Mouse (Mus musculus): ENCODE measurements at regions not wholly inside any gene's neighbourhood (a gene's known extent, or its start where the extent isn't known, plus 50 kb on each side); places are given as distances from the start of the nearest gene placed in this dataset.

DNA sequence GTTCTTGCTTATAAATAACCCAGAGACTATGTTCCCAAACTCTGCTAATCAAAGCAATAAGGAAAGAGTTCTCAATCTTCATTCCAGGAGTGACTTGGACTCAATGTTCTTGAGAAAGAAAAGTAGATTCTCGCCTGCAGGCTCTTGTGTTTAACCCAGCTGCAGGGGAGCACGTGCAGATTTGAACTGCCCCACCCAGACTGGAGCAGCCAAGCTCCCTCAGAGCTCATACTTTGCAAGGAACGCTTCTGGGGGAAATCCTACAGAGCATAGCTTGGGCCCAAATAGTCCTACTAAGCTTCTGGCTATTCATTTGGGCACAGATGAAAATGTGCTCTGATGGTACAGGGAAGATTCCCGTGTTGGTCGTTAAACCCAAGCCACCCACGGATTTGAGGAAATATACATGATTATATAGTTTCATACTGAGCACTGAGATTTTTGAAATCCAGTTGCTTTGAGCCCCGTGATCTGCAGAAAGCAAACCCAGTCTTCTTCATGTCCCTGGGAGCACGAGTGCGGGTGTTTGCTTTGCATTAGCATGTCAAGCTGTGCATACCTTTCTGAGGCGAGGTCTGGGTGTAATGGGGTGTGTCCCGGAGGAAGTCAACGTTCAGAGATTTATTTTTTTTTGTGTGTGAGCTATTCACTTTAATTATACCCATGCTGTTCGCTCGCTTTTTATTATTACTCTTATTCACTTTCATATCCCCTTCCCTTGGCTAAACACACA lies 99.1 kb upstream of the Trp63 start:
- in situ Hi-C loops (cut with MboI, MseI), result loop anchor here in 1 of 2 experiments (25.0 kb wide), 1 partner anchor 1628 kb away; no protein-coding TSS in a partner anchor

DNA sequence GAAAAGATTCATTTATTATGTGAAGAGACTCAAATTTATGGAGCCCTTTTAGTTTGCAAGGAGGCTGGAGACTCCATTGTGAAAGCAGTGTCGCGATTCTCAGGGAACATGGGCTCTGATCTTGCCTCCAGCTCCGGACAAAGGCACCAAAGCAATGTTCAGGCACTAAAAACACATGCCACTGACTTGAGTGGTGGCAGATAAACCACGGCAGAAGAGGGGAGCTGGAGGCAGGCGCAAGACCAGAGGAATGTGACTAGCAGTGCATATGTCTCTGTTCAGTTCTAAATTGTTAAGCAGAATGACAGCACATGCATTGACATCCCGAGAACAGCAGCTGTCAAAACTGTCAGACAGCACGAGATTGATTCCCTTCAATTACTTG lies 98.5 kb upstream of the Trp63 start:
- in situ Hi-C loops (cut with MboI, MseI), result loop anchor here in 1 of 2 experiments (25.0 kb wide), 1 partner anchor 1627 kb away; no protein-coding TSS in a partner anchor

DNA sequence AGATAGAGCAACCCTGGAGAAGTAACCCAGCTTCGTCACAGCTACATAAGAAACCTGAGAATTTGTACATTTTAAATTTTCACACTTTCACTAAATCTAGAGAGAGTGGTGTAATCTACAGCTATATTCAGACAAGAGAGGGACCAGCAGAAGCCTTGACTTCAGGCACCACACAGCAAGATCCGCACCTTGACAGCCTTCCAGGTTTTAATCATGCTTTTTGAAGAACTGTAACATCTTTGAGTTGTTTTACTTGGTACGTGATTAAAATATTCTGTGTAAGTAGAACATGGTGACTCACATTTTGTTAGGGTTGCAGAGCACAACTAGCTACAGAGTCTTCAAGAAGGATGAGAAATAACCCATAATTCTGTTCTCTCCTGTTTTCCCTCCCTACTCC lies 97.6 kb upstream of the Trp63 start:
- in situ Hi-C loops (cut with MboI, MseI), result loop anchor here in 1 of 2 experiments (25.0 kb wide), 1 partner anchor 1626 kb away; no protein-coding TSS in a partner anchor

DNA sequence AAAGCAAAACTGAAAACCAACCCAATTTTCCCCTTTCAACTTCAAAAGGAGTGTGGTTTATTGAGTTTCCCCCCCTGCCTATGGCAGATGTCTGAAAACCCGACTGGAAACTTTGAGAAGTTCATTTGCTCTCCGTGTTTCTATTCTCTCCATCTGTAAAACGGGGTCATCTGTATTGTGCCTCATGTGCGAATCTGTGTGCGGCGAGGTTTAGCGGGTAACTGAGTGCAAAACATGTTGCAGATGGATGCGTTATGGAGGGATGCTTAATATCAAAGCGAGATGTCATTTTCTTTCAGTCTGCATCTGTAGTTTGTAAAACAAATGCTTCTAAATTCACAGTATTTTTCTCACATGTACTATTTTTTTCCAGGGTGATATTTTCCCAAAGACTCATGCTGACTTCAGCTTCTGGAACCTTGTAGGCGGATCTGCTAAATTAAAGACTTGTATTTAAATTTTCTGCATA lies 95.7 kb upstream of the Trp63 start:
- in situ Hi-C loops (cut with MboI, MseI), result loop anchor here in 1 of 2 experiments (25.0 kb wide), 1 partner anchor 1624 kb away; no protein-coding TSS in a partner anchor

DNA sequence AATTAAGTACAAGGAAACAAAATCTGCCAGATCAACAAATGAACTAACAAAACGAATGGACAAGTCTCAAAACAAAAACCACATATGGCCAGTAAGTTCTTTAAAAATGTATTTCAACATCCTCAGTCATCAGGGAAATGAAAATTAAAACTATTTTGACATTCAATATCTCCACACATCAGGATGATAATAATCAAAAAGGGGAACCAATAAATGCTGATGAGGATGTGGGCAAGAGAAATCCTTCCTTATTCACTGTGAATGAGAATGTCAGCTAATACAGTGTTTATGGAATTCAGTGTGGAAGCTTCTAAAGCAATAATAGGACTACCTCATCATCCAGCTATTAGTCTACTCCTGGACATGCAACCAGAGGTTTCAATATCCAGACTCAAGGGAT lies 86.1 kb upstream of the Trp63 start:
- in situ Hi-C loops (cut with MboI, MseI), result loop anchor here (10.0 to 25.0 kb wide), 2 partner anchors 557 to 1615 kb away; no protein-coding TSS in a partner anchor

DNA sequence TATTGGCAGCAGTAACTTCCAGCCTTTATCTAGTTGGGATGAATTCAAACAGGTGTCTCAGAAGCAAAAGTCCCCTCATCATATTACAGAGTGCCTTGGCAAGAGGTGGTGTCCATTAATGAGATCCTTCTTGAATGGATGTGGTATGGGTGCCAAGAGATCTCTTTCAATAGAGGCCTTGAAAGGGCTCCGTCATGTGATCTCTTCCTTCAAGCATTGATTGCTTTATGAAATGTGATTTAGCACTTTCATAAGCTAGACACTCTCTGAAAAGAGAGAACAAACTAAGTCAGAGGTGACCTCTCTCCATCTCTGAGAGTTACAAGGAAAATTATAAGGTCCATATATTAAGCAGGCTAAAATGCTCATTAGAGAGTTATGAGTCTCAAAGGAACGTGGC lies 80.4 kb upstream of the Trp63 start:
- in situ Hi-C loops (cut with MboI, MseI), result no loop called here

DNA sequence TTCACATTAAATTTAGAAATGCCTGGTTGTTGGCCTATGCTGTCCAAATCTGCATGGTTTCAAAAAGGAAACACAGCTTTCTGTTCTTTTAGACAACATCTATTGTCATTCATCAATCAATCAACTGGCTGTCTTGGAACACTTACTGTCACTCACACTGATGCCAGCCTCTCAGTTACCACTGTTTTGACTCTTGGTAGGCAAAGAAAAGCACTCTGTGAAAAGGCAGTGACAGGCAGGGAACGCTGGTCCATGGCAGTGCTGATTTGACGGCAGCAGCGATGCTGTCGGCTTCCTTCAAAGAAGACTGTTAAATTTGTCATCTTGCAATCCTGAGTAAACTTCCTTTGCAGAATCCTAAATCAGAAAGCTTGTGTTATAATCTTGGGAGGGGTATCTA lies 68.3 kb upstream of the Trp63 start:
- in situ Hi-C loops (cut with MboI, MseI), result no loop called here

DNA sequence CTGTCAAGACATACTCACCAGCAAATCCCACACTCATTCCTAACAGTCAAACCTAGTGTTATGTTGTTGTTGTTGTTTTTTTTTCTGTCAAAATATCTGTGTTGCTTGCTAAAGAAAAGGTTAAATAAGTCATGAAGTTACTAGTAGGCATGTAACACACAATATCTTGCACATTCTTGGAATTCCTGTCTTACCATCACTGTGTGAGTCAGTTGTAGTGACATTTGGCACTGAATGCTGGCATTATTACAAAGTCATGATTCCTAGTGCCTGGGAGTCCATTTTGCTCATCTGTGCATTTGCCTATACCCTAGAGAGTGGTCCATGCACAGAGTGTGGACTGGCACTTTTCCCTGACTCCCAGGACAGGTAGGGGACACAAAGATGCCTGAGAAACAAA lies 67.9 kb upstream of the Trp63 start:
- in situ Hi-C loops (cut with MboI, MseI), result no loop called here

DNA sequence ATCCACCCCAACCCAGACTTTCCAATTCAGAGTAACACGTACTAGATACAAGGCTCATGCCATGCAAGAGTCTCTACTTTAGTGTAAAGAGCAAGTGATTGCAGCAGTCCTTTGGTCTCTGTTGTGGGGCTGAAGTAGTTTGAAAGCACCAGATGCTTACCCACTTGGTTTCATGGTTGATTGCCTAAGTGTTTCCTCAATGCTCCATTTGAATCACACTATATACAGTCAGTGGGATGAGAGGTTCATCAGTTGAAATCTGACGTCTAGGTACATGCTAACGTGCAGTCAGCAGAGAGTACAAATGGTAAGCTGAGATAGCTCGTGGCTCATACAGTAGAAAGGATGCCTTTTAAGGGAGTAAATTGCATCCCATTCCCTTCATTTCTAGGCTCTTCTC lies 64.7 kb upstream of the Trp63 start:
- in situ Hi-C loops (cut with MboI, MseI), result no loop called here

DNA sequence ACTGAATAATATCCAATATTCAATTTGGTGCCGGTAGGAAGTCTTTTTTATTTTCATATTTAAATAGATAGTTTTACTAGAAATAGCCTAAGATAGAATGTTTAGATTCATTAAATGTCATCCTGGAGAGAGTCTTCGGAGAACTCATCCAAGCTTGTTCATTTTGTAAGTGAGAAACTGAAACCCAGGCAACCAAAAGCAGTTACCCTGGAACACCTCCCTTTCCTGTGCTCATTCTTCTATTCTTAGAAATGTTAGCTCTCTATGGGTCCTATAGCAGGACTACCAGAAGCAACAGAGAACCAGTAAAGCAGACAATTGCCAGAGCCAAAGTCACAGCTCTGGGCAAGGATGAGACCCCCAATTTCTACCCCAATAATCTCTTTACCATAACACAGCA lies 60.9 kb upstream of the Trp63 start:
- in situ Hi-C loops (cut with MboI, MseI), result no loop called here

DNA sequence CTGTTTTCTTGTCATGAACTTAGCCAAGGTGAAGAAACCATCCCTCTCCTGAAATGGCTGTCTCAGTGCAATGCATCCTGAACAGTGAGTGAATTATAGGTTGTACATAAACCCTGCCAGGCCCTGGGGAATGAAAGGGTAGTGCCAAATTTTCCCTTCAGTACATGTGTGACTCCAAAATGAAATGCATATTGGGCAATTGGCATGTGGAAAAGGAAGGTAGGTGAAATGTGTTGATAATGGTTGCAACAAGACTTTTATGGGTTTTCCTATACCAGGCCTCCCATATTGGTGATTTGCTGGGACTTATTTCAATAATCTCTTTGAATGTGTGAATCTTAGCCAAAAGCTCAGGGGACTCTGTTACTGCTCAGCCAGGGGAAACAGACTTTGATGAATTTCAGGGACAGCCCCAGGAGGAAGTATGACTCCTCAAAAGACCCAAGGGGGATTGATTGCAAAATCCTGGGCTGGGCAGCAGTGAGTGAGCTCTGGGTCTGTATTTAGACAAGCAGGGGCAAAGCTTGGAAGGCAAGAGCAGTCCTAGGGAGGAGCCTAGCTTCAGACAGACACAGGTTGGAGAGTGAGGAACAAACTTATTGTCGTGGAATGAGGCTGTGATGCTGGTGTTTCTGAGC lies 59.5 kb upstream of the Trp63 start:
- in situ Hi-C loops (cut with MboI, MseI), result no loop called here

DNA sequence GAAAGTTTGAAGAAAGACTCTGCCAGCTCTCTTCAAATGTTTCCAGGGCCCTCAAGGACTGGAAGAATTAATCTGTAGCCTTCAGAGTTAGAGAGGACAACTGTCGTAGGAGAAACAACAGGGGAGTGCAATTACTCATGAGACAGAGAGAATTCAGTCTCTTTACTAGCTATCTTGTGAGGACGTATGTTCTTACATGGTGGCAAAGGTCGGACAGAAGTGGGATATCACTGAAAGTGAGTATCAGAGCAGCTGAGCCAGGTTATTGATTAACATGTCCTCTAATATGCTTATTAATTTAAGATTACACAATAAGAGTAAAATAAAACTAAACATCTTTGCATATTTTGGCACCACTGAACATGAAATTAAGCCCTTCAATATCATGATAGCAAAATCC lies 53.8 kb upstream of the Trp63 start:
- in situ Hi-C loops (cut with MboI, MseI), result no loop called here

DNA sequence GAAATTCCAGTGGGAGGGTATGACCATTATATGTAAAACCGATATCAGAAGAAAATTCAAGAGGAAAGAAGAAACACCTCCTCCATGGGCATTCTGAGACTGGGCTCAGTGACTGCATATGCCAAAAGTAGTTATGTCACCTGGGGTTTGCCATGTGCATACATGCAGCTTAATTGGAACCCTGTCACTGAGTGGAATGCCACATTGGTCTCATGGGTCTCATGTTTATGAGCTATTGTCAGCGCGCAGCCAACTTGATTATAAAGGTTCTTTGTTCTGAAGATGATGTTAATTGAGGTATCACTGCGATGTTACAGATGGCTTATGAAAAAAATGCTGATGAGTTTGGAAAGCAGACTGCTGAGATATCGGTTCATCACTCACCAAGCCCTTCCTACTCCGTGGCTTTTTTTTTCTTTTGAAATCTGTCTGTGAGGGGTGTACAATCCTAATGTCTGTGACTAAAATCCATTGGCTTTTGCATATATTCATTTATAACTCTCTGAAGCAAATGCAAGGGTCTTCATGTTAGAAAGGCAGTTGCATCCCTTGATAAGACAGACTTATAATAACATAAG lies 52.3 kb upstream of the Trp63 start:
- in situ Hi-C loops (cut with MboI, MseI), result no loop called here
